Mouse (Mus musculus): Measurements from ENCODE around the gene Rft1. TPM values are rescaled to one million over a fixed set of nuclear protein-coding genes. Genes with fewer than 3 reads are reported as not detected.
"Not testable (repeated sequence)": the region's sequence is repeated elsewhere in the genome, so short reads cannot be mapped to it uniquely, and the experiment has no call there.

Gene Rft1
- total RNA-seq, 2 experiments from 2014 or later, result 11.0 to 12.8 TPM

GRCm38 (mm10) chr14:30718696-30719095, 64.5 kb downstream of the Rft1 start:
- not testable (repeated sequence) for ATAC-seq (ENCODE audit: poor library complexity, severe bottlenecking)

GRCm38 (mm10) chr14:30719514-30719913, 65.4 kb downstream of the Rft1 start:
- ATAC-seq (ENCODE audit: poor library complexity, severe bottlenecking), result no peak

DNA sequence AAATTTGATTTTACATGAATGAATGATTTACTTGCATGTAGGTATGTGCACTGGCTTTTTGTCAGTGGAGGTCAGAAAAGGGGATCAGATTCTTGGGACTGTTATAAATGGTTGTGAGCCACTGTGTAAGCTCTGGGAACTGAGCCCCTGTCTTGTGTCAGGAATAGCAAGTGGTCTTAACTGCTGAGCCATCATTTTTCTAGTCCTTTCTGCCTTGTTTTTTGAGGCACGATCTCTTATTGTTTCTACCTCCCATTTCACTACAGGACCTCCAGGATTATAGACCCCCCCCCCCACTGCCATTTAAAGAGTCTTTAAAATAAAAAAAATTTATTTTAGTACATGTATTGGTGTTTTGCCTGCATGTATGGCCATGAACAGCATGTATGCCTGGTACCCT, 67.7 kb downstream of the Rft1 start:
- ATAC-seq (ENCODE audit: poor library complexity, severe bottlenecking), result no peak

DNA sequence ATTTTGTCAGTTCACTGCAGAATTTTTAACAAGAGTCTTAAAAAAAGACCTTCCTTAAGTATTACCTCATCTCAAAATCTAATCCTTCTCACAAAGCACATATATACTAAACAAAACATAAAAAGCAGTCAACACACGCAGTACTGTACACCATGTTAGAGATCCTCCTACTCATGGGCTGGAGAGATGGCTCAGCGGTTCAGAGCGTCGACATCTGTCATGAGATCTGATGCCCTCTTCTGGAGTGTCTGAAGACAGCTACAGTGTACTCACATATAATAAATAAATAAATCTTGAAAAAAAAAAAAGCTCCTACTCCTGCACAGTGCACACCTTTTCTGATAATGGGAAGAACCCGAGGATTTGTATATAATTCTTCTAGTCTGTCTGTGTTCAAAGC, 68.2 kb downstream of the Rft1 start:
- ATAC-seq (ENCODE audit: poor library complexity, severe bottlenecking), result no peak

DNA sequence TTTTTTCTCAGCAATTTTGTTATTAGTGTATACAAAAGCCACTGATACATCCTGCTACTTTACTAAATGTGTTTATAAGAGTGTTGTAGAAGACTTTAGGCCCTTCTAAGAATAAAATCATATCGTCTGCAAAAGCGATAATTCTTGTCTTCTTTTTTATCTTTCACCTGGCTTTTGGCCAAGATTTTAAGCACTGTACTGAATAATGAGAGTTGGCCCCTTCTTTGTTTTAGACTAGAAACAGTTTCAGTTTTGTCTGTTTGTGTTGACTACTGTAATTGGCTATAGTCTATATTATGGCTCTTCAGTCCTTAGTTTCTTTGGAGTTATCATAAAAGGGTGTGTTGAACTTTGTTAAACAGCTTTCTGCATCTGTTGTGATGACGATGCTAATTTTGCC, 77.7 kb downstream of the Rft1 start:
- no peak for ATAC-seq (ENCODE audit: poor library complexity, severe bottlenecking)

- ATAC-seq (ENCODE audit: poor library complexity, severe bottlenecking), result no peak
Measured at GRCm38 (mm10) chr14:30734665-30735064, 80.5 kb downstream of the Rft1 start.

DNA sequence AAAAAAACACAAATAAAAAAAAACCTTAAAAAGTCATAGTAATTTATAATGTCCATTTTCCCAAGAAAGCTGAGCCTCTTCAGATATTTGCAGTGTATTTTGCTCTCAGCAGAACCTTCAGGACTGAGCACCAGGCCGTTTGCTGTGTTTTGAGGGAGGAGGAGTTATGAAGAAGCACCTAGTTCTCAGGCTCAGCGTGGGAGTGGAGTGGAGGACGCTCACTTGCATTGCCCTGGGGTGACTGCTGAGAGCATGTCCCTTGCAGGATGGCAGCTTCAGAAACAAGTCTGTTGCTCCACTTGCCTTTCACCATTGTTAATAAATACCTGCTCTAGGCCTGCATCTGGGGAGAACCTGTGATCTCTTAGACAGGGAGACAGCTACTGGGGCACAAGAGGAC, 81.7 kb downstream of the Rft1 start:
- no peak for ATAC-seq (ENCODE audit: poor library complexity, severe bottlenecking)

GRCm38 (mm10) chr14:30736413-30736812, 82.3 kb downstream of the Rft1 start:
- no peak for ATAC-seq (ENCODE audit: poor library complexity, severe bottlenecking)

Other genes starting within 250 kb of the Rft1 start
- gene Dcp1a, start 174.8 kb upstream of the Rft1 start, total RNA-seq (2015), result 30.0 and 34.6 TPM in 2 replicates
- gene Dcp1a, start 174.8 kb upstream of the Rft1 start, total RNA-seq (2017), result 25.7 and 33.0 TPM in 2 replicates
- 3.7 and 5.0 TPM in 2 replicates for gene Cacna1d, start 162.9 kb upstream of the Rft1 start, total RNA-seq (2015)
- 3.9 and 4.3 TPM in 2 replicates for gene Cacna1d, start 162.9 kb upstream of the Rft1 start, total RNA-seq (2017)
- gene Tkt, start 106.0 kb upstream of the Rft1 start, total RNA-seq (2015), result 195 and 196 TPM in 2 replicates
- 517 and 539 TPM in 2 replicates for gene Tkt, start 106.0 kb upstream of the Rft1 start, total RNA-seq (2017)
- gene Prkcd, start 28.1 kb upstream of the Rft1 start, total RNA-seq (2015), result 274 and 291 TPM in 2 replicates
- gene Prkcd, start 28.1 kb upstream of the Rft1 start, total RNA-seq (2017), result 424 and 451 TPM in 2 replicates
- gene Sfmbt1, start 60.5 kb downstream of the Rft1 start, total RNA-seq (2015), result 6.5 and 7.0 TPM in 2 replicates
- gene Sfmbt1, start 60.5 kb downstream of the Rft1 start, total RNA-seq (2017), result 7.3 and 7.6 TPM in 2 replicates
- 7.9 and 9.0 TPM in 2 replicates for gene Tmem110, start 171.2 kb downstream of the Rft1 start, total RNA-seq (2015)
- 12.0 and 12.2 TPM in 2 replicates for gene Tmem110, start 171.2 kb downstream of the Rft1 start, total RNA-seq (2017)
- 0.91 and 1.8 TPM in 2 replicates for gene Mustn1, start 224.8 kb downstream of the Rft1 start, total RNA-seq (2015)
- gene Mustn1, start 224.8 kb downstream of the Rft1 start, total RNA-seq (2017), result 0.16 TPM in 1 of 2 replicates, not detected in the other
- gene Itih4, start 232.1 kb downstream of the Rft1 start, total RNA-seq (2015), result not detected in 2 replicates
- gene Itih4, start 232.1 kb downstream of the Rft1 start, total RNA-seq (2017), result not detected in 2 replicates